Mouse (Mus musculus) megakaryocyte, embryonic 14.5 days (primary cell): ENCODE results near the gene Meltf. TPM values are rescaled to one million over a fixed set of nuclear protein-coding genes. Genes with fewer than 3 reads are reported as not detected.

Experiments used
- H3K27me3 ChIP-seq: replicated peaks from 2 replicates; pipeline ENCODE3; 2012; ENCODE audit warnings: inconsistent platforms
- H3K36me3 ChIP-seq: replicated peaks from 2 replicates; pipeline ENCODE3; 2012; ENCODE audit warnings: low read length, inconsistent platforms, mixed read lengths
- H3K4me1 ChIP-seq: 2 replicates; pipeline ENCODE4 v1.6.1; 2012; ENCODE audit warnings: inconsistent platforms
- H3K4me3 ChIP-seq: replicated peaks from 2 replicates; pipeline ENCODE3; 2012; ENCODE audit warnings: moderate library complexity, mild to moderate bottlenecking, inconsistent platforms
- H3K9me3 ChIP-seq: 2 replicates; pipeline ENCODE4 v1.6.1; 2012; ENCODE audit warnings: inconsistent platforms
- FLI1 ChIP-seq: IDR thresholded peaks from 2 replicates; pipeline ENCODE4 v1.6.1; 2012; ENCODE audit warnings: low read length, inconsistent platforms, mixed read lengths
- GATA1 ChIP-seq: IDR thresholded peaks from 3 replicates; pipeline ENCODE4 v1.6.1; 2012; ENCODE audit warnings: mixed read lengths, low read length, inconsistent platforms, borderline replicate concordance
- polyA plus RNA-seq: library from polyadenylated mRNA; stranded (reverse); fragments of >175 nt; gene quantifications from 2 replicates; pipeline ENCODE4 v1.2.3, GENCODE M21; 2012; ENCODE audit warnings: low replicate concordance; ENCODE audit not compliant: insufficient read depth

The Meltf gene
- polyA plus RNA-seq, 1 experiment: not detected

GRCm38 (mm10) chr16:31906896-31907295 lies 28.3 kb downstream of the Meltf start:
- Histone ChIP-seq H3K36me3 (no peaks in the 10 kb centered on the region), H3K27me3 (peaks cover 40% of the 10 kb centered on the region), H3K4me1 (peaks cover 35% of the 10 kb centered on the region), H3K9me3 (no peaks in the 10 kb centered on the region), H3K4me3 (peak overlapping the region; percentile 72)
- TF ChIP-seq FLI1: no peak
- no peak for TF ChIP-seq GATA1

- Histone ChIP-seq H3K4me3 (no peak overlapping the region), H3K36me3 (no peaks in the 10 kb centered on the region), H3K27me3 (peaks cover 41% of the 10 kb centered on the region), H3K9me3 (peaks cover 4% of the 10 kb centered on the region; the same call in 1 of the 2 replicates), H3K4me1 (peaks cover 35% of the 10 kb centered on the region)
- no peak for TF ChIP-seq FLI1
These were observed 30.3 kb downstream of the Meltf start for GRCm38 (mm10) chr16:31908959-31909358.

GRCm38 (mm10) chr16:31910281-31910847 lies 31.8 kb downstream of the Meltf start:
- Histone ChIP-seq H3K9me3 (peaks cover 4% of the 10 kb centered on the region; the same call in 1 of the 2 replicates), H3K27me3 (peaks cover 34% of the 10 kb centered on the region), H3K4me1 (peaks cover 35% of the 10 kb centered on the region), H3K4me3 (no peak overlapping the region), H3K36me3 (no peaks in the 10 kb centered on the region)
- no peak for TF ChIP-seq GATA1
- no peak for TF ChIP-seq FLI1

GRCm38 (mm10) chr16:31917776-31918175 lies 39.2 kb downstream of the Meltf start:
- Histone ChIP-seq H3K27me3 (peaks cover 30% of the 10 kb centered on the region), H3K36me3 (no peaks in the 10 kb centered on the region), H3K9me3 (peaks cover 9% of the 10 kb centered on the region), H3K4me3 (no peak overlapping the region), H3K4me1 (peaks cover 11% of the 10 kb centered on the region)
- no peak for TF ChIP-seq GATA1

GRCm38 (mm10) chr16:31918248-31918724 lies 39.7 kb downstream of the Meltf start:
- H3K9me3 ChIP-seq: peaks cover 8% of the 10 kb centered on the region
- H3K36me3 ChIP-seq: no peaks in the 10 kb centered on the region
- H3K4me3 ChIP-seq: peak overlapping the region; percentile 73
- peaks cover 29% of the 10 kb centered on the region for H3K27me3 ChIP-seq
- peaks cover 11% of the 10 kb centered on the region for H3K4me1 ChIP-seq
- TF ChIP-seq GATA1 (no peak), FLI1 (no peak)

GRCm38 (mm10) chr16:31924368-31924767 lies 45.8 kb downstream of the Meltf start:
- Histone ChIP-seq H3K4me3 (no peak overlapping the region), H3K9me3 (peaks cover 5% of the 10 kb centered on the region), H3K36me3 (no peaks in the 10 kb centered on the region), H3K27me3 (peaks cover 37% of the 10 kb centered on the region), H3K4me1 (no peaks in the 10 kb centered on the region)
- TF ChIP-seq GATA1: no peak
- no peak for TF ChIP-seq FLI1

DNA sequence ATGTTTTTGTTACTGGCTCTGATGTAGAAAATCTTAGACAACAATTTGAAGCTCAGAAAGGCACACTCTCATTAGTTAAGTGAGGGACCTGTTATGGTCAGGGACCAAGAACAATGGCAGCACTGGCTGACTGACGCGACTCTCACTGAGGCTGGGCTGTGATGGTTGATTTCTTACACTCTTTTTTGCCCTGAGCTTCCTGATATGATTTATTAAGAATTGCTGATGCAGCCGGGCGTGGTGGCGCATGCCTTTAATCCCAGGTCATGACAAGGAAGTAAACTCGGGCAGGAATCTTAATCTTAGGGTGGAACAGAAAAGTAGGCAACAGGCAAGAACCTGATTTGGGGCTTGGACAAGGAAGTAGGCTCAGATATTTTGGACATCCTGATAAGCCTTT lies 47.5 kb downstream of the Meltf start:
- Histone ChIP-seq H3K27me3 (peaks cover 48% of the 10 kb centered on the region), H3K4me1 (no peaks in the 10 kb centered on the region), H3K4me3 (no peak overlapping the region), H3K9me3 (peaks cover 5% of the 10 kb centered on the region), H3K36me3 (no peaks in the 10 kb centered on the region)
- TF ChIP-seq GATA1: no peak
- no peak for TF ChIP-seq FLI1

- Histone ChIP-seq H3K27me3 (peaks cover 50% of the 10 kb centered on the region), H3K9me3 (peaks cover 5% of the 10 kb centered on the region), H3K4me1 (no peaks in the 10 kb centered on the region), H3K36me3 (no peaks in the 10 kb centered on the region), H3K4me3 (no peak overlapping the region)
- TF ChIP-seq FLI1 (no peak), GATA1 (no peak)
These were observed 48.1 kb downstream of the Meltf start for GRCm38 (mm10) chr16:31926547-31927182.

DNA sequence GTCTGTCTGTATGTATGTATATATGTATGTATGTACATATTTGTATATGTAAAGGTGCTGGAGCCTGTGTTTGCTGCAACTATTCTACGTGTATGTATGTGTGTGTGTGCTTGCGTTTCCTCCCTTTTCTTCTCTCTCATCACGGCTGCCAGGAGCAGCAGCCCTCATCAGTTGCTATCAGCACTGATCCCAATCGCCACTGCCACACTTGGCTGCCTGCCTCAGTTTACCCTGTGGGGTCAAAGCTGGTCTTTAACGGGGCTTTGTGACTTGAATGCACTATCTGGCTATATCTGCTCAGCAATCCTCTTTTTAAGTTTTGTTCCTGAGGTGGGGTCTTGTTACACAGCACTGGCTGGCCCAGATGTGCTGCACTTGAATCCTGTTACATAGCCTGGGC lies 48.8 kb downstream of the Meltf start:
- TF ChIP-seq FLI1 (no peak), GATA1 (no peak)
- Histone ChIP-seq H3K4me3 (no peak overlapping the region), H3K4me1 (no peaks in the 10 kb centered on the region), H3K9me3 (peaks cover 3% of the 10 kb centered on the region), H3K27me3 (peaks cover 52% of the 10 kb centered on the region), H3K36me3 (no peaks in the 10 kb centered on the region)

DNA sequence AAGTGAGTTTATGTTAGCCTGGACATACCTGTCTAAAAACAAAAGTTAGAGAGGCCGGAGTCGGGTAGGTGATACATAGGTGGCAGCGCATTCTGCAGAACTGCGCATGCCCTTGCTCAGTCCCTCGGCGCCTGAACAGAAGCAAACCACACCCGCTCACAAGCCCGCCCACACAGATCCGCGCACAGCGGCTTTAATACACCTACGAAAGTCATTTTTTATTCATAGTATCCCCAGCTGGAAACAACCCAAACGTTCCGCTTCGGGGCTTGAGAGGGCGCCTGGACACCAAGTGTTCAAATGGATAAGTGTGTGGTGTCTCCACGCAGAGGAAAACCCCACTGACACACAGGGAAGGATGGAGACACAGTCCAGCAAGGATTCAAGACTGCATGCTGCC lies 52.7 kb downstream of the Meltf start:
- Histone ChIP-seq H3K27me3 (peaks cover 77% of the 10 kb centered on the region), H3K36me3 (no peaks in the 10 kb centered on the region)
- TF ChIP-seq GATA1: no peak
- no peak for TF ChIP-seq FLI1

GRCm38 (mm10) chr16:31932255-31932654 lies 53.6 kb downstream of the Meltf start:
- Histone ChIP-seq H3K9me3 (peaks cover 18% of the 10 kb centered on the region), H3K36me3 (no peaks in the 10 kb centered on the region), H3K4me3 (no peak overlapping the region), H3K27me3 (peaks cover 79% of the 10 kb centered on the region), H3K4me1 (peaks cover 31% of the 10 kb centered on the region)
- TF ChIP-seq FLI1 (no peak), GATA1 (no peak)

More for the DNA sequence above, 52.7 kb downstream of the Meltf start:
- no peak overlapping the region for H3K4me3 ChIP-seq
- H3K9me3 ChIP-seq: peaks cover 10% of the 10 kb centered on the region
- peaks cover 31% of the 10 kb centered on the region for H3K4me1 ChIP-seq
